Mouse (Mus musculus): Measurements from ENCODE around the gene Aprt.
A peak's percentile ranks its signal among the peaks of the same experiment; 100 is the strongest.

The Aprt gene

DNA sequence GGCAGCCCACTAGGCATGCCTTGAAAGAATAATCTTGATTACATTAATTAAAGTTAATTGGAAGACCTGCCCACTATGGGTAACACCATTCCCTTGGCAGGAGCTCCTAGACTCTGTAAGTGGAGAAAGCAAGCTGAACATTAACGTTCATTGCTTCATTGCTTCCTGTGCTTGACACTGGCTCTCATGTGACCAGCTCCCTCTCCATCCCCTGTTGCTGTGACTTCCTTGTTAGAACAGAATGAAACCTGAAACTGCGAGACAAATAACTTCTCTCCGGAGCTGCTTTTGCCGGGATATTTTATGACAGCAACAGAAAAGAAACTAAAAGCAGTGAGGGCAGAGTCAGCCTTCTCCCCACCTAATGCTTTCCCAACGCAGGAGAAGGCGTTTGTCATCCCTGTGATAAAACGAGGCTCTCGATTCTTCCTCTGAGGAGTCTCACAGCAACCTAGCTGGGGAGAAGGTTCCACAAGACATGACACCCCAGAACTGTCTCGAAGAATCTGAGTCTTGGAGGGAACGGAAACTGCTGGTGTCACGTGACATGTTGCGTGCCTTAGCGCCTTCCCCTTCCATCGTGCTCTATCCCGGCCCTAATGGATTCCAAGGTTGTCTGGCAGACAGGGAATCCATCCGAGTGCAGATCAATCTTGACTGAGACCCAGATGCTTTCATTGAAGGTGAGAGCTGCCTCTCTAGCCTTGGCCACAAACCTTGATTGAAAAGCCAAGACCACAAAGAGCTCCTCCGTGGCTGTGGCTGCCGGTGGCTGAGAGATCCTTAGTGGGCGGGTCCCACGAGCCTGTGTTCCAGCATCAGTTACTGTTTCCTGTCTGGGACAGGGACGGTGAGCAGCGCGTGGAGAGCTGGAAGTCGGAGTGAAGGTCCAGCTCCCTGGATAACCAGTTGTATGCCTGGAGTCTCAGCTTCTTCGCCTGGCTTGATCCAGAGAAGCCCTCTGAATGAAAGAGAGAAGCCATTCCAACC, 12.1 kb downstream of the Aprt start:
- DNase-seq (ENCODE audit: low read depth): peak; percentile 55

DNA sequence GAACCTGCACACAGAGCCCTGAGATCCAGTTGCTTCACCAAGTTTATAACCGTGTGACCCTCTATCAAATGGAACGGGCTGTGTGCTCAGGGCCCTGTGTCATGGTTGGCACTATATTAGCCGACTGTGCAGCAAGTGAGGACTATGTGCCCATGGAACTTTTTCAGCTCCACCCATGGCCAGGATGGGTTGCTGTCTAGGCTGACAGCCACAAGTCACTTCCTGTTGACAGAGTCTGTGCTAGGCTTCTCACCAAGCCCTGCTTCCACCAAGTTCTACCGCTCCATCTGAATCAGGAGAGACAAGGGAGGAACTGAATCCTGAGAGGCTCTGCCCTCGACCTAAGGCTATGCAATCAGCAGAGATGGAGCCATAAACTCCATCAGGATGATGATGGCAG, 15.5 kb downstream of the Aprt start:
- peak; percentile 84 for DNase-seq (ENCODE audit: low read depth)

DNA sequence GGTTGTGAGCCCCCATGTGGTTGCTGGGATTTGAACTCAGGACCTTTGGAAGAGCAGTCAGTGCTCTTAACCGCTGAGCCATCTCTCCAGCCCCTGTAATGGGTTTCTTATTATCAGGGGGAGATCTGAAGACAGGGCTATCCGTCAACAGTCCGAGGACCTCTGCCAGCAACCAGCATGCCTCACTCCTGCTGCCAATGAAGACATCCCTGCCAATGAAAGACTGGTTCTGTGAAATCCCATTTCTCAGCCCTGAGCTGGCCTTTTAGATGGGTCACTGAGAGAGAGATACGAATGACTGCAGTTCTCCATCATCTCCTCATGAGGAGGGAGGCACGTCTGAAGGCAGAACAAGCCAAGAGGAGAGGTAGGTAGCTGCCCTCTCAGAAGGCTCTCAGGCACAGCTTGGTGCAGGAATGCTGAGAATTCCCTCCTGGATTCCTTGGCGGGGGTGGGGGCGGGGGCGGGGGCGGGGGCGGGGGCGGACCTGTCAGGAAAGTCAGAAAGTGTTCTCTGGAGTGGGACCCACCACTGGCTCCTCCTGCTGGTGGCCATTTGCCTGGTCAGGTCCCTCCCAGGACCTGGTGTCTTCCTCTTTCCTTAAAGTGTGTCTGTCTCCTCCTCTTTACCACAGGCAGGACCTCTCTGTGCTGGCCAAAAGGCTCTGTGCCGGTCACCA, 17.9 kb downstream of the Aprt start:
- no peak for DNase-seq (ENCODE audit: low read depth)

DNA sequence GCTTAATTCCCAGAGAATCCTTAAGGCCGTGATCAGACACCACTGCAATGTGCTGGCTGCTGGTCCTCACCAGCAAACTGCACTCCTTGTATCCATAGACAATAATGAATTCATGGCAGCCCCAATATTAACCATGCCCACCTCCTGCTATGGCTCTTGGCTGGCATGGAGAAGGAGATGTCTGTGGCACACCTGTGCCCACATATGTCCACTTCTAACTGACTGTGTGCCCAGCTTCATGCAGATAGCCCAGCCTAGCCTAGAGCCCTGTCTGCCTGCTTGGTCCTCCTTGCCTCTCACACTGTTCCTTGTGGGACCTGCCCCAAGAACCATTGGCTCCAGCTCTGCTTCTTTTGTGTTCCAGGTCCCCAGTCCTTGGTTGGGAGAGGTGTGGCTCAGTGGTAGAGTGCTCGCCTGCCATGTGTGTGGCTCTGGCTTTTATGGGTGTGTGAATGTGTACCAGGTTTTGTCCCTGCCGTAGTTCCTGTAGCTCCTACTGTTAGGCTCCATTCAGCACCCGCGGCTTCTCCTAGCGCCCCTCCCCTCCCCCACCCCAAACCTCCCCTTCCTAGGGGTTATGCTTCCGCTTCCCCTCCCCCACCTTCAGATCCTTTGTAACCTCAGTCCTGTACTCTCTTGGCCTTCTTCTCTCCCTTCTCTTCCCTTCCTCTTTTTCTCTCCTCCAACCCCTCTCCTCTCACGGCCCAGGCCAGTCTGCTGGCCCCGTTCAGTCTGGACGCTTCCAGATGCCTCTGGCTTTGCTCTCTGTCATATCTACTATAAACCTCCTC, 19.3 kb downstream of the Aprt start:
- DNase-seq (ENCODE audit: low read depth): peak; percentile 68

DNA sequence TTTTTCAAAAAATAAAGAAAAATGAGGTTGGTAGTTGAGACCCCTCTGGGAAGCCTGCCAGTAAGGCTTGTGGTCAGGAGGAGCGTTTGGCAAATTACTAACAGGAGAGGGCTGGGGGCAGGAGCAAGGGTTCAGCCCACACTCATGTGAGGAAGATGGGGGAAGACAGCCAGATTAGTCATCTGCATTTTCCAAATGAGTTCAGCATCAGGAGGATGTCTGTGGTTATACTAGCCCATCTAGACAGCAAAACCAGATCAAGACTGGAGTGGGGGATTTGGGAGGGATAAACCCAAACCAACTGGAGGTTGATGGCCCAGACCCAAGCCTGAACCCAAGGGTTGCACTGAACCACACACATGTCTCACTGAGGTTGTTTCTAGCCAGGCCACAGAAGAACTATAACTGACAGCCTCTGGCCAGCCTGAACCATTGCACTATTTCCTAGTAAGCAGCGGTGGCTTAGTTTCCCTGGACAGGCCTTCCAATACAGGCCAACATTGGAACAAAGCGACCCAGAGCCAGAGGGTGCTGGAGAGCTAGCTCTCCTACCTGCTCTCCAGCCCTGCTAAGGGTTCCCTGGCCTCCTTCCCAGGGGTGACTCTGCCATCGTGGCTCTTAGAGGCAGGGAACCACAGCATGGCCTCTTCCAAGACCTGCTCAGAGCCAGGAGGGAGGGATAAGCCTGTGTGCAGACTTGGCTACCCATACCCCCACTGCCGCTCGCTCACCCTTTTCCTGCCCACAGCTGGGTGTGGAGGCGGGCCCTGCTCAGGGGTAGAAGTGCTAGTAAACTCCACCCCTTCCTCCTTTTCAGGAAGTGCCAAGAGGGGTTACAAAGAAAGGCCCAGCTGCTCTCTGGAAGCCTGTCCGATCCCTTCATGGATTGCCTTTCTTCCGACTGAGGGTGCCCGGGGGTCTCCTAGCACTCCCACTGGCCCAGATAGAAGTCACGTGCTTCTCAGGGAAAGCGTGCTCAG, 20.4 kb downstream of the Aprt start:
- peak; percentile 90 for DNase-seq (ENCODE audit: low read depth)

DNA sequence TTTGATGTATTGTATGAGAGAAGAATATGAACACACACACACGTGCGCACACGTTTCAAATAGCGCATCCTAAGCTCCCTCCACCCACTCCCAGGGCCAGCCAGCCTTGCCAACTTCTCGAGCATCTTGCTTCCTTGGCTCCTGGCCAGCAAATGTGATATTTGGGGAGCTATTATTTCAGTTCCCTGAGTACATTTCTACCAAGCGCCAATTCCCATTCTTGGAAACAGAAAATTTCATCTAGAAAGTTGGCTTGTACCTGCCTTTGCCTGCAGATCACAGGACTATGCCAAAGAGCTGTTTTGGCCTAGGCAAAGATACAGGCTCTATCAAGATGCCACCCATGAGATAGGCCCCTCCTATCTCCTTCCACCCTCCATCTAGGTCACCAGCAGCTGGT, 21.9 kb downstream of the Aprt start:
- no peak for DNase-seq (ENCODE audit: low read depth)

DNA sequence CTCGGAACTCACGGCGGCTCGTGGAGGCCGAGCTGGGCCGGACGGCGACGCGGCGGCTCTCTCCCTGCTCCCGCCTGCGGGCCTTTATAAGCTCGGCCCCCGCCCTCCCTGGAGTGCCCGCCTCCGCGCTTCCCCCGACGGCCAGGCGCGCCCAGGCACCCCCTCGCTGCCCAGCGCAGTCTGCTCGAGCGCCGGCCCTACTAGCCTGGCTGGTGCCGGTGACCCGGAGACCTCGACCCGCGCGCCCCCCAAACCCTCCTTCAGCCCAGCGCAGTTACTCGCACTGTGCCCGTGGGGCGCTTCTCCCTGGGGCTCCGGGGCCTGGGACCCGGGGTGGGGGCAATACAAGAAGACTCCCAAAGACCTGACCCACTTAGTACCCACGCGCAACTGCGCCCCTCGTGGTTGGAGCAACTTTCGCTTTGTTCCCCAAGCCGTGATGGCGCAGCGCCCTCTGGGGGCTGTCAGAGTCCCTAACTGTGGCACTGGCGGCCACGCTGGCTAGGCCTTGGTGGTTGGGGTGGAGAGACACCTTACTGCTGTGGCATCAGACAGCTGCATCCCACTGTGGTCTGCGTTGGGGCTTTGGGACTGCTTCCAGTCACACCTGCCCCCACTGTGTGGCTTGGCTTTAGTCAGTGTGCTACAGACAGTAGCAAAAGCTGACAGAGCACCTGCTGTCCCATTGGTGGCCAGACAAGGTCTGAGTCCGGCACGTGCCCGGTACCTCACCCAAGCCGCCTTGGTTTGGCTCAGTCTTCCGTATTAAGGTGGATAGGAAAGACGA, 25.3 kb downstream of the Aprt start, which contains the start of gene Piezo1:
Piezo1 (minus strand) TSS at position 65 of the 787 bp plus-strand sequence.
- peak; percentile 97 for DNase-seq (ENCODE audit: low read depth)

DNA sequence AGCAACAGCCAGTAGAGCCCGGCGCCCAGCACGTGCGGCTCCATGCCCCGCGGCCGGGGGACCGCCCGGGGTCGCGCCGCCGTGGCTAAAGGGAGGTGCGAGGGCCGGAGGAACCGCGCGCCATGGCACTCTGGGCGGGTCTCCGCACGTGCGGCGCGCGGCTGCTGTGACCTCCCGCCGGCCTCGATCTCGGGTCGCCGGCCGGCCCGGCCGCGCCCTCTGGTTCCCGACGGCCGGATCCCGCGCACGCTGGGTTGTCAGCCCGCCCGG, 25.8 kb downstream of the Aprt start:
- DNase-seq (ENCODE audit: low read depth): no peak

DNA sequence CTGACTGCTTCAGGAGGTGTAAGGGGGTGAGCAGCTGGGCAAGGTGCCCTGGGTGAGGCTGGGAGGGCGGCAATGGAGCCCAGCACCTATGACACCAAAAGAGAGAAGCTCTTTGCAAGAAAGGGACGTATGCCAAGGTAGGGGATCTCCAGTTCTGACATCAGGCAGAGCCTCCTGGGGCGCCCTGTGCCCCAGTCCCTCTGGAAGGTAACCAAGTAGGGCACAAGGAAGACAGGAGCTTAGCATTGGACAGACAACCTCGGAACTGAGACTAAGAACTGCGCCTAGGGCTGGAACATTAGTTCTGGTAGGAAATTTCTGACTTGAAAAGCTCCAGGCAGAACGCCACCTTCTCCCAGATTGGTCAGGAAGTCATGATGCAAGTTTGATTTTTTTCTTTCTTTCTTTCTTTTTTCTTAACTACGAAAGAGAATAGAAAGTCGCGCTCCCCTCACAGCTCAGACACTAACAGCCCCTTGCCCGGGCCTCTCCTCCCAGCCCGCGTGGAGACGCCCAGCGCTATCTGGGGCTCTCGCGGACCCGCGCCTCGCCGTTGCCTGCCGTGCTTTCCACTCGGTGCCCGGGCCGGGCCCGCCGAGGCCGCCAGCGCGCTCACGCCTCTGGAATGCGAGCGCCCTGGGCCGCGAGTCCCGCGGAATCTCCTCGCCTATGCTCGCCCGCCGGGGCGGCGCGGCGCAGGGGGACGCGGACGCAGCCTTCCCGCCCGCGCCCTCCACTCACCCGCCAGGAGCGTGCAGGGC, 26.3 kb downstream of the Aprt start:
- DNase-seq (ENCODE audit: low read depth): peak; percentile 79

DNA sequence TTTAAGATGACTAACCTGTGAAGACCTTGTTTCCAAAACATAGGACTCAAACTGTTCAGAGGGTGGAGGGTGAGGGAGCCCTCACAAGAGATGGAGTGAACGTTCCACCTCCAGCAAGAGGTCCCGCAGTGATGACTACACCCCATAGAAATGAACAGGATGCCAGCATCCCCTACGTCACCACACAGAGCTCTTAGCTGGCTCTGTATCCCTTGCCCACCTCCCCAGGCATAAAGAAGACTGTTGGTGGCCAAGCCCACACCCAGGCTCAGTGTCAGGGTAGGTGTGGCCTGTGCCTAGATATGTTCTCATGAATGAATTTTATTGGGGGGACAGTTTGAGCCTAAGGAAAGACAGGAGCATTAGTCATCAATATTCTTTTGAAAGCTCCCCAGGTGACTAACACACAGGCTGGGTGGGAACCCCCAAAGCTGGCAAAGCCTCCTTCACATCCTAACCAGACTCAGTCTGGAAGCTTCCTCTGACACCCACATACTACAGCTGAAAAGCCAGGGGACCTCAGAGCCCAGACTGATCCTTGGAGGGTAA, 27.7 kb downstream of the Aprt start:
- DNase-seq (ENCODE audit: low read depth): peak; percentile 81

DNA sequence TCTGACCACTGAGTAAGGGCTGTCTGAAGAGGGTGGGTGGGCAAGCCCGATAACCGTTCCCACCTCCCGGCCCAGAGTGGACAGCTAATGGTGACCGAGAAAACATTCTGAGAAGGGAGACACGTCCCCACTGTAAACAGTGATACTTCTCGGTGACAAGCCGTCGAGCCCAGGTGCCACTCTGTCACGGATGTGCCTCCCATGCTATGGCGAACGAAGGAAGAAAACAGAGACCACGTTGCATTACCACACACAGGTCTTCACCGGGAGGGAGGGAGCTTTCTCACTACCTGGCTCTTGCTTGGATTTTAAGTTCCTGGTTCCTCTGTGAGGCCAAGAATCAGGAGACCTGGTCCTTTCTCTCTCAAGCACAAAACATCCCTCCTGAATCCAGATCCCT, 28.4 kb downstream of the Aprt start:
- DNase-seq (ENCODE audit: low read depth): peak; percentile 66

DNA sequence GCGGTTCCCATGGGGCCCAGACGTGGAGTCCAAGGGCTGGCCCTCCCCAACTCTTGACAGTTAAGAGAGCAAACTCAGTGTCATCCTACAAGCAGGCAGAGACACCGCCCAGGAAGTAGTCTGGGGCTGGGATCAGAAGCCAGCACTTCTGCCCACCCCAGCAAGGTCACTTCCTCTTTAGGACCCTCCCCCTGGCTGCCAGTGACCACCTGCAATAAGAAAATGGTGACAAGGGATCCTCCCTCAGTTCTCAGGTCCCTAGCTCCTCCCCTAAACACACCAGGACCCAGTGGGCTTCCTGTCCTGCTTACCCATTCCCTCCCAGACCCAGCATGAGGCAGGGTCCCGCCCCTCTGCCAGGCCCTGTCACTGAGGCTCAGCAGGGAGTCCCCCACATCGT, 28.9 kb downstream of the Aprt start:
- DNase-seq (ENCODE audit: low read depth): peak; percentile 91

DNA sequence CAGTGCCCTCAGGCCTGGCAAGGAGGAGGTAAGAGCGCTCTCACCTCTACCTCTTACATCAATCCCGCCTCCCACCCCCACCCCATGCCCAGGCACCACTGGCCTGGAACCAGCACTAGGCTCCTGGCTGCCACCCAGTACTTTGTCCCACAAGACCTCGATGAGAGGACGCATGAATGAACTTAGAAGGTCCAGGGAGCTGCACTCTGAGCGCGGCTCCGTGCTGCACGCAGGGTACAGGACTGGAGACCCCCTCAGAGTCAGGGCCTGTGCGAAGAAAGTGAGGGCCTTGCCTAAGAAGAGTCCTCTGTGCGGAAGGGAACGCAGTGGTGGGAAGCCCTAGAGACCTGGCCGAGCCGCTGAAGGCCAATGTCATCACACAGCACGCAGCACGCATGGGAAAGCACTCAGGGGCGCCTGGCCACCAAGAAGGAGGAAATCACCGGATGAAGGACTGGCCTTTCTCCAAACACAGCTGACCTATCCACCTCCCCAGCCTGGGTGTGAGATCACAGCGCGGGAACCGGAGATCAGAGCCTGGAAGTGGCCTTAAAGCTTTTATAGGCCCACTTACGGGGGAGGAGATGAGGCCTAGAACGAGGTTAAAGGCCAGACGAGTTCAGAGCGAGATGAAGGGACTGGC, 29.8 kb downstream of the Aprt start:
- DNase-seq (ENCODE audit: low read depth): no peak

DNA sequence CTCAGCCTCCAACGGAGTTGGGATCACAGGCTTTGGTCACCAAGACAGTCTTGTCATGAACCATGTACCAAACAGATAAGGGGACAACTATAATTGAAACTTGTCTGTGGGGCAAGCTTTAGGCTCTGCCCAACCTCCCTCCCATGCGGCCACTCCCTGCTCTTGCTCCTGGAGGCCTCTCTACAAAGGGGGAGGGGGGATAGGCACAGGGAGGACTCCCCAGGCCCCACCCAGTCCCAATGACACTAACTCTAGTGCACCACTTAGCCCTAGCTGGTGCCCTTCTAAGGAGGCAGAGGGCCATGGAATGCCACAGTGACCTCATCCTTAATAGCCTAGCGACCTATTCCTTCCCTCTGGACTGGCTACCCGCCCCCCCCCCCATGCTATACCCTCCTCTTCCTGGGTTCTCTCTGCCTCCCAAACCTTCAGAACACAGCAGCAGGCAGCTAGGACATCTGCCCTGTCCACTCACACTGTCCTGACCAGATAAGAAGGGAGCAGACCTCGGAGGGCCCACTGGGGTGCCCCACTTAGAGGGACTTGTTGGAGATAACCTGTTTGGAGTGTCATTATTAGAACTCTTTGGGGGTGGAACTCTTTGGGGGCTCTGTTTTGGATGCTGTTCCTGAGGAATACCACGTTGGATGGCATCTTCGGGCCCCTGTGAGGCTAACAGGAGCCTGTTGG, 30.5 kb downstream of the Aprt start:
- DNase-seq (ENCODE audit: low read depth): peak; percentile 13

DNA sequence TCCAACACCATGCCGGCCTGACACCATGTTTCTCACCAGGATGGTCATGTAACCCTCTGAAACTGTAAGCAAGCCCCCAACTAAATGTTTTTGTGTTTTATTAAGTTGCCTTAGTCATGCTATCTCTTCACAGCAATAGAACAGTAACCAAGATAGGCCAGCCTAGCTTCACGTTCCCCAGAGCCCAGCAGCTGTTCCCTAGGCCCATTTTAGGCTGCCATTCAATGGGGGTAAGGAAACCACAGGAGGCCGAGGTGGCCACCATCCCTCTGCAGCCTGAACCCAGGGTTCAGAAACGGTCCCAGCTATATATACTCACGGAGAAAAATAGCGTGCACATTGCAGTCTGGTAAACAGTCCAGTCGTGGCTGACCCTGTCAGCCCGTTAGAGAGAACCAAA, 32.6 kb downstream of the Aprt start:
- DNase-seq (ENCODE audit: low read depth): no peak

DNA sequence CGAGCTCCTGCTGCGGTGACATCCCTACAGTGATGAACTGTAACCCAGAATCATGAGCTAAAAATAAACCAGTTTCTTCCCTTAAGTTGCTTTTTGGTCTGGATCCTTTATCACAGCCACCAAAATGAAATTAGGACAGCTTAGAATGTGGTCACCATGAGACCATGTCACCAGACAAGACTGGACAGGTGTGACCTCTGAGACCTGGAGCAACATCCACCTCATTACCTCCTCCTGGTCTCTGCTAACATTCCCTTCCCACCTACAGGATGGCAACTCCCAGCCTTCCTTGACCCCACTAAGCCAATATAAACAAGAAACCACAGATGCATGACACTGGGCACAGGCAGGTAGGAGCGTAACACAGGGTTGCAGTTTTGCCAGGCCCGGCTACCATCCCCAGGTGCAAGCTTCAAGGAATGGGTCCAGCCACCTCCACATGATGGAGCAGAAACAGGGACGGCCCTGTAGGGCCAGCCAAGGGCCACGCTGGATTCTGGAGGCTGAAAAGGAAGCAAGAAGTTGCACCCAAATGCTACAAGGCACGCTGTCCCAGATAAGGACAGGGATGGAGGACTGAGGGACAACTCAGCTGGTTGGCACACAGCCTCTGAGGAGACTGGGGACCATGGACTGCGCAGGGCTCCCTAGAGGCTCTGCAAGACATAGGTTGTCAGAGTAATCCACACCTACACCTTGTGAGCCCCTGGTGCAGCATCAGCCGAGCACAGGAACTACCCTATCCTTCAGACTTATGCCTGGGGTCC, 38.2 kb downstream of the Aprt start:
- no peak for DNase-seq (ENCODE audit: low read depth)

DNA sequence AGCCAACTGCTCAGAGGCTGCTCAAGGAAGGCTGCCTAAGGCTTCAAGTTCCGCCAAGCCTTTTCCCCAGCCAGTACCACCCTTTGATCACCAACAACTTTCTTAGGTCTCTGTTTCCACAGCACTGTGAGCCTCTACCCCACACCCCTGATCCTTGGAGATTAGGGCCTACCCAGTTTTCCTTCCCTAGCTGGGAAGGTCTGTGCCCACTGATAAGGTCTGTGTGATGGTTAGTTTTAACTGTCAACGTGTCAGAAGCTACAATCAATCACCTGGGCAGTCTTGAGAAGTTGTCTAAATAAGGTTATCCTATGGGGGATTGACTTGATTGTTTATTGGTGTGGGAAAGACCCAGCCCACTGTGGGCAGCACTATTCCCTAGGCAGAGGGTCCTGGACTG, 38.9 kb downstream of the Aprt start:
- no peak for DNase-seq (ENCODE audit: low read depth)

DNA sequence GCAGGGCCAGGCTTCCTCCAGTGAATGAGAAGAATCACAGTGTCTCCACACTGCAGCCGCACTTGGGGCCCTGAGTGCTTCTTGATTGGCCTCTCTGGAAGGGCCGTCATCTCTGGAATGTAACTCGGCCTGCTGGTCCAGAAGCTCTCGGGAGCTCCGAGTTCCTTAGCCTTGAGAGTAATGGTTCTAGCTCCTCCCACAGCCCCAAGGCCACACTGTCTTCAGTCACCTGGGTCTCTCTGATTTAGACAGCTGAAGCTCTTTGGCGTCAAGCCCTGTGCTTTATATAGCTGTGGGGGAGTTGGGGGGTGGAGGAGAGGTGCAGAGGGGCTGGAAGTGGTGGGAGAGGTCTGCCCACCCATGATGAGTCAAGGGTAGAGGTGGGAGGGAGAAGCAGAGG, 39.7 kb downstream of the Aprt start:
- no peak for DNase-seq (ENCODE audit: low read depth)

Data from induced T-regulatory cell, adult 2 months (primary cell).